Mouse (Mus musculus): Measurements from ENCODE around the gene Irf2bp2. TPM values are rescaled to one million over a fixed set of nuclear protein-coding genes. Genes with fewer than 3 reads are reported as not detected.

Gene Irf2bp2
- polyA plus RNA-seq, 1 experiment: 40.6 TPM

- Histone ChIP-seq H3K36me3 (ENCODE audit: control insufficient read depth, insufficient read depth, low read length) (no peaks in the 10 kb centered on the region; the same call in 1 of the 2 replicates), H3K27me3 (replicated peaks; ENCODE audit: control insufficient read depth, insufficient read depth, low read length) (no peaks in the 10 kb centered on the region), H3K4me1 (ENCODE audit: control insufficient read depth, insufficient read depth, low read length) (peaks cover 37% of the 10 kb centered on the region), H3K4me3 (ENCODE audit: insufficient read depth, low read depth, low read length) (no peak overlapping the region), H3K27ac (ENCODE audit: insufficient read depth, low read depth, low read length) (peak overlapping the region; percentile 9; the same call in 1 of the 2 replicates)
- no peak for DNase-seq
- no peak for TF ChIP-seq POLR2A (IDR thresholded peaks at IDR 0.05; ENCODE audit: low read depth, low read length)
- no peak for TF ChIP-seq CTCF (conservative IDR thresholded peaks at IDR 0.05; ENCODE audit: insufficient read depth, insufficient read length, low read depth, low read length)
- 46% methylated on average over 2 of the region's 2 CpGs for WGBS
Measured at GRCm38 (mm10) chr8:126583018-126583417, 10.8 kb downstream of the Irf2bp2 start.

GRCm38 (mm10) chr8:126582509-126582908 lies 11.3 kb downstream of the Irf2bp2 start:
- Histone ChIP-seq H3K4me3 (ENCODE audit: insufficient read depth, low read depth, low read length) (no peak overlapping the region), H3K27ac (ENCODE audit: insufficient read depth, low read depth, low read length) (peak overlapping the region; percentile 9; the same call in 1 of the 2 replicates), H3K27me3 (replicated peaks; ENCODE audit: control insufficient read depth, insufficient read depth, low read length) (no peaks in the 10 kb centered on the region), H3K36me3 (ENCODE audit: control insufficient read depth, insufficient read depth, low read length) (no peaks in the 10 kb centered on the region), H3K4me1 (ENCODE audit: control insufficient read depth, insufficient read depth, low read length) (peaks cover 33% of the 10 kb centered on the region)
- TF ChIP-seq CTCF (conservative IDR thresholded peaks at IDR 0.05; ENCODE audit: insufficient read depth, insufficient read length, low read depth, low read length): peak; percentile 75
- TF ChIP-seq POLR2A (IDR thresholded peaks at IDR 0.05; ENCODE audit: low read depth, low read length): no peak
- DNase-seq: peak; percentile 77
- 43% methylated on average over 6 of the region's 6 CpGs for WGBS

GRCm38 (mm10) chr8:126581662-126582061 lies 12.1 kb downstream of the Irf2bp2 start:
- Histone ChIP-seq H3K36me3 (ENCODE audit: control insufficient read depth, insufficient read depth, low read length) (no peaks in the 10 kb centered on the region), H3K4me1 (ENCODE audit: control insufficient read depth, insufficient read depth, low read length) (peaks cover 29% of the 10 kb centered on the region), H3K4me3 (ENCODE audit: insufficient read depth, low read depth, low read length) (no peak overlapping the region), H3K27ac (ENCODE audit: insufficient read depth, low read depth, low read length) (no peak overlapping the region), H3K27me3 (replicated peaks; ENCODE audit: control insufficient read depth, insufficient read depth, low read length) (no peaks in the 10 kb centered on the region)
- 92% methylated on average over 6 of the region's 6 CpGs for WGBS
- TF ChIP-seq POLR2A (IDR thresholded peaks at IDR 0.05; ENCODE audit: low read depth, low read length): no peak
- TF ChIP-seq CTCF (conservative IDR thresholded peaks at IDR 0.05; ENCODE audit: insufficient read depth, insufficient read length, low read depth, low read length): no peak
- DNase-seq: no peak

GRCm38 (mm10) chr8:126580826-126581225 lies 13.0 kb downstream of the Irf2bp2 start:
- Histone ChIP-seq H3K4me1 (ENCODE audit: control insufficient read depth, insufficient read depth, low read length) (peaks cover 30% of the 10 kb centered on the region), H3K4me3 (ENCODE audit: insufficient read depth, low read depth, low read length) (no peak overlapping the region), H3K27ac (ENCODE audit: insufficient read depth, low read depth, low read length) (no peak overlapping the region), H3K36me3 (ENCODE audit: control insufficient read depth, insufficient read depth, low read length) (no peaks in the 10 kb centered on the region), H3K27me3 (replicated peaks; ENCODE audit: control insufficient read depth, insufficient read depth, low read length) (no peaks in the 10 kb centered on the region)
- WGBS: 96% methylated on average over 4 of the region's 4 CpGs
- no peak for DNase-seq
- TF ChIP-seq CTCF (conservative IDR thresholded peaks at IDR 0.05; ENCODE audit: insufficient read depth, insufficient read length, low read depth, low read length): no peak
- TF ChIP-seq POLR2A (IDR thresholded peaks at IDR 0.05; ENCODE audit: low read depth, low read length): no peak

GRCm38 (mm10) chr8:126580086-126580485 lies 13.7 kb downstream of the Irf2bp2 start:
- no peaks in the 10 kb centered on the region for H3K36me3 ChIP-seq (ENCODE audit: control insufficient read depth, insufficient read depth, low read length)
- TF ChIP-seq POLR2A (IDR thresholded peaks at IDR 0.05; ENCODE audit: low read depth, low read length) (no peak), CTCF (conservative IDR thresholded peaks at IDR 0.05; ENCODE audit: insufficient read depth, insufficient read length, low read depth, low read length) (0 out of 2 replicates have a peak, but pooled peaks have one; percentile 12)
- no peak overlapping the region for H3K27ac ChIP-seq (ENCODE audit: insufficient read depth, low read depth, low read length)
- 95% methylated on average over 1 of the region's 1 CpGs for WGBS
- no peak overlapping the region for H3K4me3 ChIP-seq (ENCODE audit: insufficient read depth, low read depth, low read length)
- H3K27me3 ChIP-seq (replicated peaks; ENCODE audit: control insufficient read depth, insufficient read depth, low read length): no peaks in the 10 kb centered on the region
- peaks cover 25% of the 10 kb centered on the region for H3K4me1 ChIP-seq (ENCODE audit: control insufficient read depth, insufficient read depth, low read length)
- DNase-seq: no peak

GRCm38 (mm10) chr8:126578641-126579040 lies 15.1 kb downstream of the Irf2bp2 start:
- no peaks in the 10 kb centered on the region for H3K27me3 ChIP-seq (replicated peaks; ENCODE audit: control insufficient read depth, insufficient read depth, low read length)
- TF ChIP-seq POLR2A (IDR thresholded peaks at IDR 0.05; ENCODE audit: low read depth, low read length) (no peak), CTCF (conservative IDR thresholded peaks at IDR 0.05; ENCODE audit: insufficient read depth, insufficient read length, low read depth, low read length) (no peak)
- no peak overlapping the region for H3K27ac ChIP-seq (ENCODE audit: insufficient read depth, low read depth, low read length)
- no peak overlapping the region for H3K4me3 ChIP-seq (ENCODE audit: insufficient read depth, low read depth, low read length)
- H3K4me1 ChIP-seq (ENCODE audit: control insufficient read depth, insufficient read depth, low read length): peaks cover 15% of the 10 kb centered on the region
- no peaks in the 10 kb centered on the region for H3K36me3 ChIP-seq (ENCODE audit: control insufficient read depth, insufficient read depth, low read length)
- WGBS: 88% methylated on average over 3 of the region's 3 CpGs
- peak; percentile 66 for DNase-seq

- 92% methylated on average over 8 of the region's 8 CpGs for WGBS
Measured at GRCm38 (mm10) chr8:126576919-126577318, 16.9 kb downstream of the Irf2bp2 start.

More at GRCm38 (mm10) chr8:126576919-126577318, 16.9 kb downstream of the Irf2bp2 start:
- no peak for TF ChIP-seq POLR2A (IDR thresholded peaks at IDR 0.05; ENCODE audit: low read depth, low read length)
- TF ChIP-seq CTCF (conservative IDR thresholded peaks at IDR 0.05; ENCODE audit: insufficient read depth, insufficient read length, low read depth, low read length): no peak
- Histone ChIP-seq H3K36me3 (ENCODE audit: control insufficient read depth, insufficient read depth, low read length) (no peaks in the 10 kb centered on the region), H3K27ac (ENCODE audit: insufficient read depth, low read depth, low read length) (no peak overlapping the region), H3K4me1 (ENCODE audit: control insufficient read depth, insufficient read depth, low read length) (peaks cover 4% of the 10 kb centered on the region; the same call in 1 of the 2 replicates), H3K4me3 (ENCODE audit: insufficient read depth, low read depth, low read length) (no peak overlapping the region), H3K27me3 (replicated peaks; ENCODE audit: control insufficient read depth, insufficient read depth, low read length) (no peaks in the 10 kb centered on the region)
- DNase-seq: no peak
